Comparison of ENCODE assay signal across 8 mouse cellular contexts in the genomic region with DNA sequence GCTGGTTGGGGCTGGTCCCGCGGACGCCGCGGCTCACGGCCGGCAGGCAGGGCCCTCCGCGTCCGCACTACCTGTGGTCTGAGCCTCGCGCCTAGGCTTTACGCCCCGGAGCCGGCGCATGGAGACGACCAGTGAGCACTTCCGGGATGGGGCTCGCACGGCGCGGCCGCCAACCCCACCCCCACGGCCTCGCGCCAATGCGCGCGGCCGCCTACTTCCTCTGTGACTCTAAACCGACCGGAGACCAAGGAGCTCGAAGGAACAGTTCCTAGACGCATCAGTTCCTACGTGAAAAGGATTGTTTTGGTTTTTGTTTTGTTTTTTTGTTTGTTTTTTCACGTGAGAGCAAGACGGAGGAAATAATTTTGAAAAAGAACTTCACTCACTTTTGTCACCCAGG. TPM values are rescaled to one million over a fixed set of nuclear protein-coding genes. Genes with fewer than 3 reads are reported as not detected.
DNase-seq lines count a peak whose midpoint lies in the region; ATAC-seq and TF ChIP-seq lines count a peak whose summit lies in the region.

Gene Dnajc2 (minus strand): TSS at position 199 of the 400 bp plus-strand sequence.
Gene Psmc2 (plus strand): TSS at position 231 of the 400 bp plus-strand sequence.

- DNase-seq in MN1 (ENCODE audit: low spot score) = peak; percentile 85
- DNase-seq in cerebellum, adult 9-10 months = peak; percentile 93
- peak; percentile 89 for DNase-seq in hindbrain, embryonic 10.5 days (ENCODE audit: low spot score)
- peak; percentile 92 for DNase-seq in layer of hippocampus, adult 9-11 months
- peak; percentile 94 for DNase-seq in lung, postnatal 0 days (ENCODE audit: low spot score)
- DNase-seq in ovary, postnatal 14 days (ENCODE audit: low spot score) = peak; percentile 85
- DNase-seq in thymus, postnatal 14 days = peak; percentile 91

- whole genome bisulfite sequencing in hindbrain, embryonic 10.5 days = under 1% methylated on average over 37 of the region's 37 CpGs
- under 1% methylated on average over 31 of the region's 37 CpGs for WGBS in lung, postnatal 0 days

- peak within 1 kb of the TSS; percentile 89 for H3K4me3 ChIP-seq in hindbrain, embryonic 10.5 days
- H3K4me3 ChIP-seq in lung, postnatal 0 days (ENCODE audit: low read depth, low read length) = peak within 1 kb of the TSS; percentile 97

- peak within 1 kb of the TSS; percentile 55 for H3K9ac ChIP-seq in lung, postnatal 0 days (replicated peaks; ENCODE audit: low read depth)

- peaks cover 50% of the 10 kb centered on the region for H3K36me3 ChIP-seq in hindbrain, embryonic 10.5 days
- H3K36me3 ChIP-seq in lung, postnatal 0 days (ENCODE audit: insufficient read depth, low read length) = peaks cover 19% of the 10 kb centered on the region

- H3K4me1 ChIP-seq in hindbrain, embryonic 10.5 days (replicated peaks) = peaks cover 33% of the 10 kb centered on the region
- H3K4me1 ChIP-seq in lung, postnatal 0 days (ENCODE audit: insufficient read depth, low read depth, low read length) = 0 out of 2 replicates have a peak, but pooled peaks cover 6% of the 10 kb centered on the region

- no peaks in the 10 kb centered on the region for H3K9me3 ChIP-seq in hindbrain, embryonic 10.5 days
- no peaks in the 10 kb centered on the region for H3K9me3 ChIP-seq in lung, postnatal 0 days (ENCODE audit: low read length)

- peak; percentile 88 for ATAC-seq in frontal cortex, adult (ENCODE audit: low TSS enrichment)
- ATAC-seq in lung, postnatal 0 days = peak; percentile 96

- H3K27me3 ChIP-seq in hindbrain, embryonic 10.5 days (ENCODE audit: insufficient read depth, poor library complexity, severe bottlenecking) = no peaks in the 10 kb centered on the region
- no peaks in the 10 kb centered on the region for H3K27me3 ChIP-seq in lung, postnatal 0 days (replicated peaks; ENCODE audit: insufficient read depth, low read length)

- peak within 1 kb of the TSS; percentile 98 for H3K4me2 ChIP-seq in lung, postnatal 0 days (replicated peaks; ENCODE audit: low read depth, low read length)

- no peak for TF ChIP-seq EP300 in lung, postnatal 0 days (IDR thresholded peaks at IDR 0.05)

- peak within 1 kb of the TSS; percentile 94 for H3K27ac ChIP-seq in hindbrain, embryonic 10.5 days
- peak within 1 kb of the TSS; percentile 87 for H3K27ac ChIP-seq in lung, postnatal 0 days (ENCODE audit: low read length)

- TF ChIP-seq CTCF in lung, postnatal 0 days (IDR thresholded peaks at IDR 0.05) = no peak

RNA-seq across cellular contexts. Expression of gene Dnajc2, which starts in this region (rescaled TPM):
- 67.1 and 94.3 TPM in 2 replicates for polyA plus RNA-seq in hindbrain, embryonic 10.5 days (2016; fragmentation: Nextera tagmentation; extraction: Ambion mirVana)
- polyA plus RNA-seq in lung, postnatal 0 days (2015; fragmentation: Nextera tagmentation; extraction: Ambion mirVana) = 34.2 and 35.4 TPM in 2 replicates

RNA-seq across cellular contexts. Expression of gene Psmc2, which starts in this region (rescaled TPM):
- polyA plus RNA-seq in hindbrain, embryonic 10.5 days (2016; fragmentation: Nextera tagmentation; extraction: Ambion mirVana) = 231 and 236 TPM in 2 replicates
- 105 and 108 TPM in 2 replicates for polyA plus RNA-seq in lung, postnatal 0 days (2015; fragmentation: Nextera tagmentation; extraction: Ambion mirVana)

Comparison
In these comparisons a context has a peak if more than half of its experiments do, and no peak if none do; other contexts are left out.
1. Peak in every context shown above with its lines: DNase-seq, ATAC-seq, H3K4me3 ChIP-seq and H3K27ac ChIP-seq.